Mouse (Mus musculus): ENCODE data around the gene Col24a1. TPM values are rescaled to one million over a fixed set of nuclear protein-coding genes. Genes with fewer than 3 reads are reported as not detected.

Gene Col24a1
- 0.08 and 0.38 TPM in 2 replicates for polyA plus RNA-seq (2015; fragmentation: Nextera tagmentation; extraction: Ambion mirVana)

GRCm38 (mm10) chr3:145292337-145293134 lies at the start of gene Col24a1:
Col24a1 (plus strand) TSS chr3:145292472.

GRCm38 (mm10) chr3:145575743-145576481 lies 283.6 kb downstream of the Col24a1 start, which contains the start of gene Znhit6:
Znhit6 (plus strand) TSS chr3:145576205.

Other genes starting within 250 kb of the Col24a1 start
- gene Clca2, start 193.0 kb upstream of the Col24a1 start, polyA plus RNA-seq (2015; fragmentation: Nextera tagmentation; extraction: Ambion mirVana) = 0.36 and 0.58 TPM in 2 replicates
- gene Odf2l, start 173.9 kb upstream of the Col24a1 start, polyA plus RNA-seq (2015; fragmentation: Nextera tagmentation; extraction: Ambion mirVana) = 8.8 and 9.2 TPM in 2 replicates

Measured in spleen, postnatal 0 days (tissue).